Mouse (Mus musculus) brain, embryonic 18.5 days (tissue): ENCODE measurements around the gene Olfr160.

Experiments used
- DNase-seq: peaks from one replicate; pipeline ENCODE4 v3.0.0-alpha.2; 2012; ENCODE audit warnings: low read depth, low spot score

Gene Olfr160

GRCm38 (mm10) chr9:37716150-37716549, at the start of gene Olfr160:
Gene Olfr160 (minus strand): TSS chr9:37716250.
- DNase-seq: no peak

GRCm38 (mm10) chr9:37762541-37762940, 46.5 kb upstream of the Olfr160 start:
- DNase-seq: no peak

- no peak for DNase-seq
These were observed 45.7 kb upstream of the Olfr160 start for GRCm38 (mm10) chr9:37761728-37762127.

GRCm38 (mm10) chr9:37752006-37752405, 36.0 kb upstream of the Olfr160 start:
- no peak for DNase-seq

GRCm38 (mm10) chr9:37751467-37751866, 35.4 kb upstream of the Olfr160 start:
- peak; percentile 22 for DNase-seq

- DNase-seq: no peak
These were observed 34.4 kb upstream of the Olfr160 start for GRCm38 (mm10) chr9:37750319-37751075.

- no peak for DNase-seq
These were observed 28.8 kb upstream of the Olfr160 start, which contains the start of gene Olfr874 for GRCm38 (mm10) chr9:37744806-37745205. Gene Olfr874 (plus strand): TSS chr9:37745106.

- no peak for DNase-seq
These were observed 18.3 kb upstream of the Olfr160 start for GRCm38 (mm10) chr9:37734310-37734709.

GRCm38 (mm10) chr9:37689970-37690686, 25.9 kb downstream of the Olfr160 start:
- no peak for DNase-seq

- no peak for DNase-seq
These were observed 28.1 kb downstream of the Olfr160 start for GRCm38 (mm10) chr9:37687941-37688303.

- peak; percentile 63 for DNase-seq
These were observed 28.6 kb downstream of the Olfr160 start for GRCm38 (mm10) chr9:37687288-37687940.

- DNase-seq: no peak
These were observed 34.9 kb downstream of the Olfr160 start for GRCm38 (mm10) chr9:37681123-37681522.

- DNase-seq: no peak
These were observed 40.8 kb downstream of the Olfr160 start for GRCm38 (mm10) chr9:37675287-37675686.

- DNase-seq: no peak
These were observed 45.8 kb downstream of the Olfr160 start for GRCm38 (mm10) chr9:37670261-37670660.

- DNase-seq: no peak
These were observed 46.4 kb downstream of the Olfr160 start for GRCm38 (mm10) chr9:37669678-37670077.

GRCm38 (mm10) chr9:37669115-37669514, 46.9 kb downstream of the Olfr160 start, which contains the start of gene Panx3:
Gene Panx3 (minus strand): TSS chr9:37669235.
- DNase-seq: no peak

GRCm38 (mm10) chr9:37666045-37666444, 50.0 kb downstream of the Olfr160 start:
- DNase-seq: no peak

- DNase-seq: no peak
These were observed 51.4 kb downstream of the Olfr160 start for GRCm38 (mm10) chr9:37664604-37665003.

GRCm38 (mm10) chr9:37663210-37663609, 52.8 kb downstream of the Olfr160 start:
- no peak for DNase-seq

- no peak for DNase-seq
These were observed 56.6 kb downstream of the Olfr160 start for GRCm38 (mm10) chr9:37659413-37659812.
